Mouse (Mus musculus): ENCODE results near the gene Gm5868.
"Not testable (repeated sequence)": the region's sequence is repeated elsewhere in the genome, so short reads cannot be mapped to it uniquely, and the experiment has no call there.

The Gm5868 gene

GRCm38 (mm10) chr5:72587192-72587681 is at the start of gene Gm5868:
TSS of gene Gm5868 (minus strand) at chr5:72587551.
- DNase-seq: peak; percentile 59

- no peak for DNase-seq
Measured at GRCm38 (mm10) chr5:72636576-72636975, 49.2 kb upstream of the Gm5868 start.

- DNase-seq: no peak
Measured at GRCm38 (mm10) chr5:72636122-72636521, 48.8 kb upstream of the Gm5868 start.

- DNase-seq: no peak
Measured at GRCm38 (mm10) chr5:72634791-72635271, 47.5 kb upstream of the Gm5868 start.

- no peak for DNase-seq
Measured at GRCm38 (mm10) chr5:72630026-72630425, 42.7 kb upstream of the Gm5868 start.

- no peak for DNase-seq
Measured at GRCm38 (mm10) chr5:72621022-72621421, 33.7 kb upstream of the Gm5868 start.

GRCm38 (mm10) chr5:72617413-72617812 is 30.1 kb upstream of the Gm5868 start:
- DNase-seq: no peak

- no peak for DNase-seq
Measured at GRCm38 (mm10) chr5:72603138-72603537, 15.8 kb upstream of the Gm5868 start.

- peak; percentile 70 for DNase-seq
Measured at GRCm38 (mm10) chr5:72601006-72601405, 13.7 kb upstream of the Gm5868 start.

- DNase-seq: peak; percentile 12
Measured at GRCm38 (mm10) chr5:72586667-72587191, 622 bp downstream of the Gm5868 start.

GRCm38 (mm10) chr5:72586122-72586521 is 1.2 kb downstream of the Gm5868 start:
- not testable (repeated sequence) for DNase-seq

- DNase-seq: peak; percentile 30
Measured at GRCm38 (mm10) chr5:72580970-72581332, 6.4 kb downstream of the Gm5868 start, which contains the start of gene Zar1. TSS of gene Zar1 (minus strand) at chr5:72581254.

- DNase-seq: peak; percentile 47
Measured at GRCm38 (mm10) chr5:72580088-72580969, 7.0 kb downstream of the Gm5868 start.

- DNase-seq: peak; percentile 47
Measured at GRCm38 (mm10) chr5:72579599-72579998, 7.8 kb downstream of the Gm5868 start.

GRCm38 (mm10) chr5:72565621-72566020 is 21.7 kb downstream of the Gm5868 start:
- no peak for DNase-seq

- not testable (repeated sequence) for DNase-seq
Measured at GRCm38 (mm10) chr5:72563183-72563582, 24.2 kb downstream of the Gm5868 start.

- DNase-seq: no peak
Measured at GRCm38 (mm10) chr5:72560976-72561628, 26.2 kb downstream of the Gm5868 start.

GRCm38 (mm10) chr5:72559544-72560049 is 27.8 kb downstream of the Gm5868 start, which contains the start of gene Nfxl1:
TSS of gene Nfxl1 (minus strand) at chr5:72559684.
- DNase-seq: peak; percentile 99

- DNase-seq: peak; percentile 58
Measured at GRCm38 (mm10) chr5:72558716-72559526, 28.4 kb downstream of the Gm5868 start.

- DNase-seq: no peak
Measured at GRCm38 (mm10) chr5:72556245-72556644, 31.1 kb downstream of the Gm5868 start.

- no peak for DNase-seq
Measured at GRCm38 (mm10) chr5:72551209-72551608, 36.1 kb downstream of the Gm5868 start.
